Mouse (Mus musculus) adipose tissue, adult 10 weeks (tissue): ENCODE measurements around the gene Gm10772. TPM values are rescaled to one million over a fixed set of nuclear protein-coding genes. Genes with fewer than 3 reads are reported as not detected.

ENCODE experiments used
- polyA plus RNA-seq: library from polyadenylated mRNA; stranded (reverse); fragments of 350-450 nt; fragmentation: Illumina TruSeq; extraction: RNeasy Lipid Tissue Mini Kit (QIAGEN cat#74804); gene quantifications from one replicate; pipeline ENCODE4 v1.2.3, GENCODE M21; 2014; ENCODE audit warnings: low read depth, low replicate concordance

Gm10772 gene
- not detected for polyA plus RNA-seq

DNA sequence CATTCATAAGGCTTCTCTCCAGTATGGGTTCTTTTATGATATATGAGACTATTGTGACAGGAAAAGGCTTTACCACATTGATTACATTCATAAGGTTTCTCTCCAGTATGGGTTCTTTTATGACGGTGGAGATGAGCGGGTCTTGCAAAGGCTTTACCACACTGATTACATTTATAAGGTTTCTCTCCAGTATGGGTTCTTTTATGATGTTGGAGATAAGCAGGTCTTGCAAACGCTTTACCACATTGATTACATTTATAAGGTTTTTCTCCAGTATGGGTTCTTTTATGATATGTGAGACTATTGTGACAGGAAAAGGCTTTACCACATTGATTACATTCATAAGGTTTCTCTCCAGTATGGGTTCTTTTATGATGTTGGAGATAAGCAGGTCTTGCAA, at the start of gene Gm10772:
Gm10772 (minus strand) TSS at position 101 of the 400 bp plus-strand sequence.

Other genes with a start within 250 kb of the Gm10772 start
- gene Gm10324, start 108.0 kb downstream of the Gm10772 start, polyA plus RNA-seq, result not detected
- gene 2410141K09Rik, start 213.5 kb upstream of the Gm10772 start, polyA plus RNA-seq, result not detected